ENCODE assay signal across 10 mouse cellular contexts in genomic region chr2:66034907-66035679, GRCm38 (mm10).
DNase-seq lines count a peak whose midpoint lies in the region; ATAC-seq and TF ChIP-seq lines count a peak whose summit lies in the region.
"Had no signal": no experiment of that assay in that cellular context is flagged by ENCODE, and none has a peak within 500 bp of the region (broad histone marks: within the 10 kb centered on the region; RNA-seq: fewer than 3 reads in every experiment).

No protein-coding gene starts in this region.

- no peak for TF ChIP-seq CTCF in hindbrain, postnatal 0 days (IDR thresholded peaks at IDR 0.05; ENCODE audit: low read depth)

- peak; percentile 55; the same call in 1 of the 2 replicates for ATAC-seq in forebrain, embryonic 12.5 days (ENCODE audit: low FRiP score)
- no peak for ATAC-seq in forebrain, embryonic 11.5 days (replicated peaks; ENCODE audit: low FRiP score)
- ATAC-seq in hindbrain, postnatal 0 days: peak; percentile 80
- no peak for ATAC-seq in activated CD4-positive, CD25-positive, alpha-beta regulatory T cell, adult 4 months

- WGBS in forebrain, embryonic 12.5 days: 76% methylated on average over 9 of the region's 9 CpGs
- WGBS in forebrain, embryonic 11.5 days: 83% methylated on average over 9 of the region's 9 CpGs
- WGBS in hindbrain, postnatal 0 days: 46% methylated on average over 9 of the region's 9 CpGs

- H3K4me3 ChIP-seq in forebrain, embryonic 12.5 days (replicated peaks): no peak overlapping the region
- no peak overlapping the region for H3K4me3 ChIP-seq in forebrain, embryonic 11.5 days (ENCODE audit: low read depth, low read length)
- no peak overlapping the region for H3K4me3 ChIP-seq in hindbrain, postnatal 0 days (ENCODE audit: low read length)

- H3K4me2 ChIP-seq in forebrain, embryonic 12.5 days: no peak overlapping the region
- no peak overlapping the region for H3K4me2 ChIP-seq in forebrain, embryonic 11.5 days (ENCODE audit: low read depth, low read length, severe bottlenecking)
- no peak overlapping the region for H3K4me2 ChIP-seq in hindbrain, postnatal 0 days (ENCODE audit: low read depth, low read length)

- H3K9ac ChIP-seq in forebrain, embryonic 12.5 days: no peak overlapping the region
- no peak overlapping the region for H3K9ac ChIP-seq in forebrain, embryonic 11.5 days (ENCODE audit: low read length)
- no peak overlapping the region for H3K9ac ChIP-seq in hindbrain, postnatal 0 days (replicated peaks; ENCODE audit: low read length)

- no peaks in the 10 kb centered on the region for H3K9me3 ChIP-seq in forebrain, embryonic 12.5 days
- H3K9me3 ChIP-seq in forebrain, embryonic 11.5 days (ENCODE audit: control insufficient read depth, low read length): no peaks in the 10 kb centered on the region
- H3K9me3 ChIP-seq in hindbrain, postnatal 0 days (ENCODE audit: low read length): no peaks in the 10 kb centered on the region

- no peaks in the 10 kb centered on the region for H3K36me3 ChIP-seq in forebrain, embryonic 12.5 days (replicated peaks)
- no peaks in the 10 kb centered on the region for H3K36me3 ChIP-seq in forebrain, embryonic 11.5 days (ENCODE audit: control insufficient read depth, insufficient read depth, low read length)
- H3K36me3 ChIP-seq in hindbrain, postnatal 0 days (ENCODE audit: insufficient read depth, low read length): no peaks in the 10 kb centered on the region

- H3K4me1 ChIP-seq in forebrain, embryonic 12.5 days: no peaks in the 10 kb centered on the region; the same call in 1 of the 2 replicates
- no peaks in the 10 kb centered on the region for H3K4me1 ChIP-seq in forebrain, embryonic 11.5 days (replicated peaks; ENCODE audit: control insufficient read depth, insufficient read depth, low read length)
- H3K4me1 ChIP-seq in hindbrain, postnatal 0 days (ENCODE audit: insufficient read depth, low read length): no peaks in the 10 kb centered on the region

- H3K27me3 ChIP-seq in forebrain, embryonic 12.5 days: peaks cover 49% of the 10 kb centered on the region
- peaks cover 18% of the 10 kb centered on the region; the same call in 1 of the 2 replicates for H3K27me3 ChIP-seq in forebrain, embryonic 11.5 days (ENCODE audit: control insufficient read depth, insufficient read depth, low read length)
- no peaks in the 10 kb centered on the region for H3K27me3 ChIP-seq in hindbrain, postnatal 0 days (ENCODE audit: insufficient read depth, low read length)

- DNase-seq in forebrain, embryonic 11.5 days (ENCODE audit: low spot score): no peak
- DNase-seq in lung, postnatal 10 days: peak; percentile 16
- no peak for DNase-seq in lung, postnatal 25 days (ENCODE audit: low spot score)
- peak; percentile 74 for DNase-seq in hindbrain, postnatal 0 days (ENCODE audit: low spot score)
- DNase-seq in retina, embryonic 14.5 days (ENCODE audit: low spot score): peak; percentile 55
- DNase-seq in B cell, adult 2 months: no peak
- DNase-seq: cerebellum, adult 9-10 months; lung, adult 18-20 months had no signal

- H3K27ac ChIP-seq in forebrain, embryonic 12.5 days: no peak overlapping the region
- H3K27ac ChIP-seq in forebrain, embryonic 11.5 days (ENCODE audit: low read depth, low read length): no peak overlapping the region
- H3K27ac ChIP-seq in hindbrain, postnatal 0 days: no peak overlapping the region

Comparison
In these comparisons a context has a peak if more than half of its experiments do, and no peak if none do; other contexts are left out.
1. ATAC-seq: peak in forebrain, embryonic 12.5 days (single experiment) and hindbrain, postnatal 0 days (single experiment); none in forebrain, embryonic 11.5 days (single experiment) and activated CD4-positive, CD25-positive, alpha-beta regulatory T cell, adult 4 months (single experiment).
2. DNase-seq: peak in lung, postnatal 10 days (single experiment), hindbrain, postnatal 0 days (single experiment) and retina, embryonic 14.5 days (single experiment); none in forebrain, embryonic 11.5 days (single experiment), lung, postnatal 25 days (single experiment) and B cell, adult 2 months (0 of 2).